Mouse (Mus musculus) adipocyte (in vitro differentiated cells): ENCODE data around the gene Sppl2a.
A peak's percentile ranks its signal among the peaks of the same experiment; 100 is the strongest.
"Not testable (repeated sequence)": the region's sequence is repeated elsewhere in the genome, so short reads cannot be mapped to it uniquely, and the experiment has no call there.

Source experiments
- DNase-seq: peaks from one replicate; pipeline ENCODE4 v3.0.0-alpha.2; 2016; ENCODE audit warnings: low spot score

The Sppl2a gene

GRCm38 (mm10) chr2:126932897-126933641 is at the start of gene Sppl2a:
Gene Sppl2a, minus strand, starts transcription at chr2:126933235.
- DNase-seq, result peak; percentile 95

- DNase-seq, result no peak
Observed at GRCm38 (mm10) chr2:126977428-126977827, 44.4 kb upstream of the Sppl2a start.

GRCm38 (mm10) chr2:126961696-126962095 is 28.7 kb upstream of the Sppl2a start:
- no peak for DNase-seq

DNA sequence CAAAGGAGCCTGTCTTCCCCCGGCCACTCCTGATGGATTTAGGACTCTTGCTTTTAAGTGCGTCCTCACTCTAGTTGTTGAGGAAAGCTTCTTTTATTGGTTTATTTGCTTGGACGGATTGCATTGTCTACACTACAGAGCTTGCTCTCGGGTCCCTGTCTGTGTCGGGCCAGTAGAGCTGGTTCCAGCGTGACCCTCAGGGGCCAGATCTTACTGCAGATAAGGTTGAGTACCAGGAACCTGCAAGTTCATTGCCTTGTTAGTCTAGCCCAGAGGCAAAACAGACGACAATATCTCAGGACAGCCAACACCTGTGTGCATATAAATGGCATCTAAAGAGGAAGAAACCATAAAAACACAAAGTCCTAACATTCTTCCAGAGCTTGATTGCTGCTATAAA is 22.6 kb upstream of the Sppl2a start:
- no peak for DNase-seq

GRCm38 (mm10) chr2:126951085-126951484 is 18.1 kb upstream of the Sppl2a start:
- no peak for DNase-seq

GRCm38 (mm10) chr2:126950453-126950852 is 17.4 kb upstream of the Sppl2a start:
- peak; percentile 40 for DNase-seq

DNA sequence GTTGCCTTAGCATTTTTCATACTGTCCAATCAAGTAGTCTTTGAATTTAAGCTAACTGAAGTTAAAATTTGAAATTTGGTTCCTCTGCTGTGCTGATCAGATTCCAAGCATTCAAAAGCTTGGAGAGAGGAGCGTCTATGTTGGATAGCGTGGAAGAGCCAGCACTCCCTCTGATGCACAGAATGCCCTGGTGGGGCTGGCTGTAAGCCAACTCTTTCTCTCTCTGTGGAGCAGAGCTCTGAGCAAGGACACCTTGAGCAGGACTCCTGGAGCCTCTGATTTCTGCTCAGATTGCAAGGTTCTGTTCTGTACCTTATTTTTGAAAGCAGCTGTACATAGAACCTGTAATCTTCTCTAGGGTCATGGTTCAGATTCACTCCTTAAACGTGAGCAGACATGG is 16.8 kb upstream of the Sppl2a start:
- DNase-seq, result no peak

- DNase-seq, result not testable (repeated sequence)
Observed at GRCm38 (mm10) chr2:126949297-126949696, 16.3 kb upstream of the Sppl2a start.

GRCm38 (mm10) chr2:126948231-126948630 is 15.2 kb upstream of the Sppl2a start:
- DNase-seq, result no peak

GRCm38 (mm10) chr2:126947646-126948045 is 14.6 kb upstream of the Sppl2a start:
- no peak for DNase-seq

DNA sequence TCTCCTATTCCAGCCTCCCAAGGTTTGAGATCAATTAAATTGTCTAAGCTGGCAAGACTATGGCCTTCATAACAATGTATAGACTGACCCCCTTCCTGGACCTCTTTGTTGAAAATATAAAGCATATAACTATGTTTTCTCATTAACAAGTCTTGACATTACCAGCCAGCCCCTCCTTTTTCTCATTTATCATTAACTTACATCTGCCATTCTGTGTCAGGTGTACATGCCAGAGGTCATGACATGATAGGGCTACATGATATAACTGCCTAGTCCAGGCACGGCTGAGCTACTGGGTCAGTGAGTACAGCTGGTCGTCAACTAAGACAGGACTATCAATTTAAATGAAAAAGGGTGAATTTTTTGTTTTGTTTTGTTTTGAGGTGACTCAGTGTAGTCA is 10.2 kb upstream of the Sppl2a start:
- no peak for DNase-seq

DNA sequence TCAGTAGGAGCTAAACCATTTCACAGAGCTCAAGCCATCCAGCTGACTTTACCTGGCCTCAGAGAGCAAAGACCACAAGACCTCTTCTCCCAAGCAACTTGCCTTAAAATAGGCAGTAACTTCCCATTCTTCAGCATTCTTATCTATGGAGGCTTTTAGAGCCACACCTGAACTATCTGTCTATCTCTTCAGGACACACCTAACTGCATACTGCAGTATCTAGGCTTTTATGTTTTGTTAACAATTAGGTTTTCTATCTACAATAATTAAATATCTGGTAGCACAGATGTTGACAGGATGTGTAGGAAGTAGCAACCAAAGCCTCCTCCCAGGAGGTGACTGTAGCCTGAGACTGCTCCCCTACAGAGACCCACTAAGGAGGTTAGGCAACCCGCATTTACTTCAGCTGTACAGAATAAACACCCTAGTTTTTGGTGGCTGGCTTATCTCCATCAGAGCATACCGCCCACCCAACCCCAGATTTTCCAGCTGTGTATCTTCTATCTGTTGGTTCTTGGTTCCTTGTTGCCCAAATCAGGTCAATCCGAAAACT is 7.4 kb upstream of the Sppl2a start:
- DNase-seq, result no peak

DNA sequence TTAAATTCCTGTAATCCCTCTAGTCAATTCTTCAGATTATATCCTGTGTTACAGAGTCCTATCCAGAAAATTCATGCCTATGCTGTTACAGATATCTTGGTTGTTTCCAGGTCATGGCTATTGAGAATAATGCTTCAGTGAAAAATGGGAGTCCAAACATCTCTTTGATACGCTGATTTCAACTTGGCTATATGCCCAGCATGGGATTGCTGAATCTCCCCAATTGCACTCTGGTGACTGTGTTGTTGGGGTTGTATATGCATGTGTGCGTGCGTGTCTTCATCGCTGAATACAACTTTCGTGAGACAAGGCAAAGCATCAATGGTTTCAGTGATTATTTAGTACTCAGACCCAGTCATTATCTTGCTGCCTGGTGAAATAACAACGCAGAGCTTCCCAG is 5.0 kb upstream of the Sppl2a start:
- DNase-seq, result no peak

DNA sequence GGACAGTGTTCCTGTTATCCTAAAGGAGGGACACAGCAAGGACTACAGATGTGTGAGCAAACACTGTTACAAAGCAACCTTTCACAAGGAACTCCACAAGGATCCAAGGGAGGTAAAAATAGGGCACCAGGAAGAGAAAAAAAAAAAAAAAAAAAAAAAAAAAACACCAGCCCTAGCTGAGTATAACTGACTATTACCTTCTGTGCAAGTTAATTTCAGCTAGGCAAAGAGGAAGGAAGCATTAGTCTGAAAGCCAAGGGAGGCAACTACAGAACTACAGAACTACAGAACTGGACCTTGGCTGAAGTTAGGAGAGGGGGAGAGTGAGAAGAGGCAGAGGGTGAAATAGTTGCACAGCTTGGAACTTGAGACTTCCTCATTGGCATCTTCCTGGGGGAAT is 886 bp upstream of the Sppl2a start:
- peak; percentile 31 for DNase-seq

GRCm38 (mm10) chr2:126932261-126932896 is 656 bp downstream of the Sppl2a start:
- no peak for DNase-seq

- peak; percentile 35 for DNase-seq
Observed at GRCm38 (mm10) chr2:126931784-126932183, 1.3 kb downstream of the Sppl2a start.

GRCm38 (mm10) chr2:126928681-126929080 is 4.4 kb downstream of the Sppl2a start:
- DNase-seq, result no peak

- DNase-seq, result no peak
Observed at GRCm38 (mm10) chr2:126920358-126921060, 12.5 kb downstream of the Sppl2a start.

DNA sequence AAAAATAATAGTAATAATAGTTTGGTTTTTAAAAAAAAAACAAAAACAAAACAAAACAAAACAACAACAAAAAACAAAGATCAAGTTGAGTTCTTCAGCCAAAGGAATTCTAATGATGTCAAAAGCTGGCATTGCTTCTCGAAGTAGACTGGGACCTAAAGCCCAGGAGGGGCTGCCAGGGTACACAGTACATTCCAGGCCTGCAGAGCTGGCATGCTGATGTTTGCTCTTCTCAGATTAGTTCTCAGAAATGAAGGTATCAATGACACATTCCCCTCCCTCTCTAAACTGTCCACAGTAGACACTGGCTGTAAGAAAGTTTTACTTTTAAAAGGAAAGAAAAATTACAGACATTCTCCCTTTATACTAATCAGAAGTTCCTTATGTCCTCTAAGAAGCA is 16.8 kb downstream of the Sppl2a start:
- no peak for DNase-seq

DNA sequence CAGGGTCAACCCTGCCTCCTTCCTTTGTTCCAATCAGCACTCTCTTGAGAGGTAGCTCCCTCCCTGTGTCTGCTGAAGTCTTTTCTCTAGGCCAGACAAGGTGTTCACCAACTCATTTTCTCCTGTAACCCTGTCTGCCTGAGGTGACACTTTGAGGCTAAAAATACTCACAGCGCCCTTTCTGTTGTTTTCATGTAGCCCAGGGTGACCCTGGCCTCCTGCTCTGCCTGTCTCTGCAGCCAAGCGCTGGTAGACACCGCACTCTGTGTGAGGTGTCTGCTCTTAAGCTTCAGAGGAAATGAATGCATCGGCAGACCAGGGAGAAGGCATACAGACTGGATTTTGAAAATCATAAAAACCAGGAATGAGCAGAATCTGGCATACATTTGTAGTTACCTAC is 18.9 kb downstream of the Sppl2a start:
- no peak for DNase-seq

DNA sequence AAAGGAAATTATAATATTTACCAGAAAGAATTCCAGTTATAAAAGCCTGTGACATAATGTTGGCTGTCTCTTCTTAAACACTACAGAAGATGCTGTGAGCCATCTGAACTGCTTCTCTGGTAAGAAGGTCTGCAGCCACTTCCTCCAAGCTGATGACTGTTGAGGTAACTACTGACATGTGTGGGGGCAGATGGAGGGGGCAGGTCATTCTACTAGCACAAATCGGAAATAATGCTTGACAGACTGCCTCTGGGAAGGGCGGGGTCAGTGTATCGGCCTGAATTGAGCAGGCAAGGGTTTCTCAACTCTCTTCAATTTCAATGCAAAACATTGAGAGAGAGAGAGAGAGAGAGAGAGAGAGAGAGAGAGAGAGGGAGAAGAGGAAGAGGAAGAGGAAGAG is 28.9 kb downstream of the Sppl2a start:
- no peak for DNase-seq

DNA sequence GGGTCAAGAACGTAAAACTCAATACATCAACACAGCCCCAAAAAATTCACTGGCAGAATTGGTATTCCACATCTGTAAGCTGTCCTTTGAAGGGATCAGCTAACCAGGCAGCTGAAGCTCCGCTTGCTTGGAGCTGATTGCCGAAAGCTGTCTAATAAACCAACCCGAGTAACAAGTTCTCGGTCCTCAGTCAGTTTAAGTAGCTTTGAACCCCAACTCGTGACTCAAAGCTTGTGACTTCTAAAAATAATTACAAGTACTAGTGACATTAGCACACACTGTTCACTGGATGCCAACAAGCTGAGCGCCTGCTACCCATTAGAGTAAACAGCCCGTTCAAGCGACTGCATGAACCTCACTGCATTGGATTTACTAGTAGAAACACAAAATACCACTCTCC is 35.5 kb downstream of the Sppl2a start:
- DNase-seq, result no peak

DNA sequence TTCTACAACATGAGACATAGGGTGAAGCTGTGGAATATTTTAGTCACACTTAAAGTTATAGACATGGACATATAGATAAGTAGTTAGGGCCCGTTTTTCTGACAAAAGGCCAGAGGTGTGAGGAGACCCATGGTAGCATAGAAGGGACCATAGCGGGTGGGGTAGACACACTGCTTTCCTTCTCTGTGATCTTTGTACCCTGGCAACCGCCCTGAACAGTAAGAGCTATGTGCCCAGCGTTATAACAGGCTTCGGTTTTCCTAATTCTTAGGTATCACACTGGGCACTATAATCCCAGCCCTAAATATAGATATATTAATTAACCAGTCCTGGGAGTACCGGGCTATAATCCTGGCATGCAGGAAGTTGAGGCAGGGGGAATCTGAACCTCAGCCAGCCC is 36.1 kb downstream of the Sppl2a start:
- no peak for DNase-seq
